Mouse (Mus musculus): ENCODE measurements at regions not wholly inside any gene's neighbourhood (a gene's known extent, or its start where the extent isn't known, plus 50 kb on each side); places are given as distances from the start of the nearest gene placed in this dataset.

DNA sequence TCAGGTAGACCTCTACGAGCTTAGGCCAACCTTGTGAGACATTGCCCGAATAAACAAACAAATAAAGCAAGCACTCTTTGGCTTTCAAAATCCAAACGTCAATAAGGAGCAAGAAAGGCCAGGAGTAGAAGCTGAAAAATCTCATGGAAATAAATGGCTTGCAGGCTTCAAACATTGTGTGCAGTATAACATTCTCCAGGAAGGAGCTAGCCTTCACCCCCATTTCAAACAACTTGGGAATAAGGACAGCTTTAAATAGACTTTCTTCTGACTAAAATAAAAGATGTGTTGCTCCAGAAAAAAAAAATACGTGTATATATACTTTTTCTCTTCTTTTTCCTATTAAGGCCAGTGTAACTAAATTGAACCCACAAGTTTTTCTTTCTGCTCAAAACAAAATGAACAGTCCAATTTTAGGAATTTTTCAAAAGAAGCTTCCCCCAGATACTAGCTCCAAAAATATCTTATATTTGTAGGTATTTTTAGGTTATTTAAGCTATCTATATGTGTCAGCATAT, 196.2 kb upstream of the Arpp21 start:
- in situ Hi-C loops (cut with MboI, MseI) = no loop called here

DNA sequence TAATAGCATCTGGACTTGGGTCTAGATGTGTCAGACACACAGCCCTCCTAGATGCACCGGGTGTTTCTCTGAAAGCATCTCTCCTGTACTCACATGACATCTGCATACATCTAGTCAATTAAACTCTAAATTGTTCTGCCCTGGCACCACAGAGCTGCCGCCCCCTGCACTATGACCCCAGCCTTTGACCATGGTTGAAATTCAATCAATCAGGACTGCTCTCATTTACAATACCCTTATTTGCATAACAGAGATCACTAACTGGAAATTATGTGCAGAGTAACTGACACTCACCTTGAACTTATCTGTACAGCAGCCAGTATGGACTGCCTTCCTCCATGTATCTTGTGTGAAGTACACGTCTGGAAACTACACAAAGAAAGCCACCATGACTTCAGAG, 193.5 kb upstream of the Arpp21 start:
- in situ Hi-C loops (cut with MboI, MseI) = no loop called here

DNA sequence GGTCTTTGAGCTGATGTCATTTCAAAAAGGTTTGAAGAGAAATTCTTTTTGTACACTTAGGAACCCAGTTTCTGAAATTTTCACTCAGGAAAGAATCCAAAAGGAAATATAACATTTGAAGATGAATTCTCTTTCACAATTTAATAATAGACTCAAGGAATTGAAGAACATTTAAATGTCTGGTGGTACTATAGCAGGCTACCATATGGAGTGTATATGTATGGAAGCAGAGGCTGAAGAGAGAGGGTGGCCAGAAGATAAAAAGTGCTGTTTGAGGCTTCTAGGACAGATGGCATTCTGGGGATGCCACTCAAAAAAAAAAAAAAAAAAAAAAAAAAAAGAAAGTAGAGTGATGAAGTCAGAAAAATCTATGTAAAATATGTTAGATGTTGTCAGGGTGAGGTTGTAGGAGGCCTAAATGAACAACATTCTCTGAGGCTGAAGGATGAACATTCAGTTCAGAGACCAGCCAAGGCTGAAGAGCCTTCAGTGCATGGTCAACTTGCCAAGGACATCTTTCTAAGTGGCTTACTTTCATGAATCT, 170.1 kb upstream of the Arpp21 start:
- in situ Hi-C loops (cut with MboI, MseI) = no loop called here

DNA sequence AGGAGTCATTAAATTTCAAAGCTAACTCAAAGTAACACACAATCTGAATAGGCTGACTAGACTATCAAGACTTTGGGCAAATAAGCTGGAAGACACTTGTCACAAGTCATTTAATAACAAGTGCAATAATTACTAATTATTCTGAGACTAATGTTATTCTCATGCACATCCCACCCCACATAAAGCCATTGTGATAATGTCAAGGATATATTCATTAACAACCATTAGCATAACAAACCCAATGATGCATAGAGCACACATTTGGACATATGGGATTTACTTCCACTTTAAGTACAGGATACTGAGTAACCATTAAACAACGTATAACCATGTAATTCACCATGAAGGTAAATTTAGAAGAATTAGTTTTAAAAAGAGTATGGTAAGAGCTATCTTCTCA, 135.0 kb upstream of the Arpp21 start:
- in situ Hi-C loops (cut with MboI, MseI) = no loop called here

DNA sequence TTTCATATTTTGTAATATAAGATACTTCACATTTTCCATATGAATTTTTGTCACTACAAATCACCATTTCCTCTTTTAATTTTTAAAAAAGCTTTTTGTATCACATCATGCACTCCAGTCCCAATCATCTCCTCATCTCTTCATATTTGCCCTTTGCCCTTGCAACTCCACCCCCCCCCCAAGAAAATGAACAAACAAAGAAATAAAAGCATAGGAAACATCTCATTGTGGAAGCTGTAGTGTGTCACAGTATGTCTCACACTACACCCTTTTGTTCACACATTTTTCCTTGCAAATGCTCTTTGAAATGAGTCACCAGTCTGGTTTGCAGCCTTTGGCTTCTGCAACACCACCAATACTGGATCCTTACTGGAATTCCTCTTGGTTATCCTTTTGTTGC, 131.6 kb upstream of the Arpp21 start:
- in situ Hi-C loops (cut with MboI, MseI) = no loop called here

DNA sequence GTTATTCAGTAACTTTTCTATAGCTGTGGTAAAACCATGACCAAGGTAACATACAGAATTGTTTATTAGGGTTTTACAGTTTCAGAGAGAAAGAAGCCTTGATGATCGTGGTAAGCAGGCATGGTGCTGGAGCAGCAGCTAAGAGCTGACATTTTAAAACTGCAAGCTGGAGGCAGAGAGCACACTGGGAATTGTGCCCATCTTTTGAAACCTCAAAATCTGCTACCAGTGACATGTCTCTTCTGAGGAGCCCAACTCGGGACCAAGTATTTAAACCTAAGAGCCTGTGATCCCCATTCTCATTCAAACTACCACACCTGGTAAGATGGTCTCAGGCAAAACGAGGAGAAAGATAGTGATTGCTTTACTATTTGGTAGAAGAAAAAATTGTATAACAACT, 125.6 kb upstream of the Arpp21 start:
- in situ Hi-C loops (cut with MboI, MseI) = no loop called here

DNA sequence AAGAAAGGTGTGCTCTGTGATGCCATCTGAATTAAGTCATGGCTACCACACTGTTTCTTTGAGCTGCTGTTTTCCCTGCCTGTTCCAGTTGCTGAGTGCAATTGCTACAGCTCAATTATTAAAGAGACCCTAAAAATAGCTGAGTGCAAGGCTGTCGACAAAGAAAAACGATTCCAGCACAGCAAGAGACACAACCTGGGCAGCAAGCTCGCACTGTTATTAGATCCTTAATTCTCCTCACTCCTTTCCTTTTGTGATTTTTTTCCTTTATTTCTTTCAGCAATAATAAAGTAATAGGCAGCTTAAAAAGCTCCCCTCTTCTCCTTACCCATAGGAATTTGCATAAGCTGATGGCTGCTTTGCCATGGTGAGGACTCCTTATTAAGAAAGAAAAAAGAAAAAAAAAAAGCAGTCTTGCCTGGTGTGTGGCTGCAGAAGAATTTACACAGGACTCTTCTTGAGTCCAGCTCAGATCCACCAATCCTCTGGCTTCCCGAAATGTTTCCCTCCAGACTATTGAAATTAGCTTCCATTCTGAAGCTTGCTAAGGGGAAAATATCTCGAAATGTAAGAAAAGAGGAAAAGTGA, 123.1 kb upstream of the Arpp21 start:
- in situ Hi-C loops (cut with MboI, MseI) = no loop called here

DNA sequence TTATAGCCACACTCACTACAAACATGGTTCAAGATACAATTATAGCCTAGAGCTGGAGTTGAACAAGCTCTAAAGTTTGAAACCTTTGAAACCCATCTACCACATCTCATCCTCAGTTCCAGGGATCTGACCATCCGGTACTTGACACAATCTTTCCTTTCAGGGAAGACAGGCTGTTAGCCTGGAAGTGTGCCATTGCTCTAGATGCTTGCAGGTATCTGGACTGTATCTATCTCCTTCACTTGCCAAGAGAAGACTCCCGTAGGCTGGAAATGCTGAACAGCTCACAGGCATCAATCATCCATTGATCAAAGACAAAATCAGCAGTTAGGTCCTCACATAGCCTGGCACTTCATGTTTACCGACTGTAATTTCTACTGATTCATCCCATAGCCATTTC, 117.5 kb upstream of the Arpp21 start:
- in situ Hi-C loops (cut with MboI, MseI) = no loop called here

DNA sequence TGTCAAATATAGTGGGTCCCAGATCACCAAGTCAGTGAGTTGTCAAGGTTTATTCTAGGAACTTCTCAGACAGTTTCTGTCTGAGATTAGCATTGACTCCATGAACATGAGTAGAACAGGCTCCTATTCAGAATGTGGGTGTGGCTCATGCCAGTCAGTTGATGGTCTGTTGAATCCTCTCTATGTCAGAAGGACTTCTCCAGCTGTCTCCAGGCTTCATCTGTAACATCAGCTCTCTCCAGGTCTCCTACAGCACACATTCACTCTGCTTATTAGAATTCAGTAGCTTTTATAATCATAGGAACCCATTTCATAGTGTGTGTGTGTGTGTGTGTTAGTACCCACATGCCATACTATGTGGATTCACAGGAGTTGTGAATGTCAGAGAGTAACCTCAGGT, 113.2 kb upstream of the Arpp21 start:
- in situ Hi-C loops (cut with MboI, MseI) = no loop called here

DNA sequence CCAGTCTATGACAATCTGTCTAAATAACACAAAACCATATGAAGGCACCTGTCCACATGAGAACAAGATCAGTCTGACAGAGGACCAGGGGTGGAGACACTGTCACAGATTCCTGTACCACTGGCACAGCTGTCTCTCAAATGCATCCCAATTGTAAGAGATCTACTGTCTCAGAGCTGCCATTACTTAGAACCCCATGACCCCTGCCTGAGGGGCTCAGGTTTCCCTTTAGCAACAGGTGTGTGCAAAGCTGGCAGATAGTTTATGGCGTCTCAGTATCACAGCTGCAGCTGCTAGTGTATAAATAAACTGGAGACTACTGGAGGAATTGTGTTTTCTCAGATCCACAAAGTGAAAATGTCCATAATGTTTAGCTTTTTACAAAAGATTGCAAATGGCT, 109.1 kb upstream of the Arpp21 start:
- in situ Hi-C loops (cut with MboI, MseI) = no loop called here

DNA sequence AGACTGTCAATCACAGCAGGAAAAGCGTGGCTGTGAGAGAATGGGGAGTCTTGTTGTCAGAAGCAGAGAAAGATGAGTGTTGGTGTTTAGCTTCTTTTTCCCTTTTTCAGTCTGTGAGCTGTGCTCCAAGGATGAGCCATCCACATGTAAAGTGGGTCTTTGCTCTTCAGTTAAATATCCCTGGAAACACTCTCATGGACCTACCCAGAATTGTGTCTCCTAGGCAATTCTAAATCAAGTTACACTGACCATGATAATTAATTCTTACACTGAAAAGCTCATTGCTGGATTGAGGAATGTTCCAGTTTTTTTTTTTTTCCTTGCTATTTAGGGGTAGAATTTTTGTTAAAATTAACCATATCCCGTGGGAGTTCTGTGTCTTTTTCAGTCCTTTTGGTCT, 104.6 kb upstream of the Arpp21 start:
- in situ Hi-C loops (cut with MboI, MseI) = no loop called here

DNA sequence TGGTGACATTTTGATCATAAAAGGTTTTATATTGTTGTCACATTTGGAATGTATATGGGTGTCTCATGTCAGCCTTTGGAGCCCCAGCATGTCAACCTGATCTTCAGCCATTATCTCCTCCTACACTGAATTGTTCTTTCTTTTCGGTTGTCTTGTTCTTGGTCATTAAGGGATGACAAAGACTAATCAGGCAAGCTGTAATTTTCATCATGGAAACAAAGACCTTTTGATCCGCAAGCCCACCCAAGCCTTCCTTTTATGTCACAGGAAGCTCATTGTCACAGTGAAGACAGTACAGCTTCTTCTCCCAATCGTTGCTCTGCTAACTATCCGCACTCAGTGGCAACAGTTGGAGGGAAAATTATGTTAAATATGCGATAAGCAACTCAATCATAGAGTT, 84.3 kb upstream of the Arpp21 start:
- in situ Hi-C loops (cut with MboI, MseI) = no loop called here

DNA sequence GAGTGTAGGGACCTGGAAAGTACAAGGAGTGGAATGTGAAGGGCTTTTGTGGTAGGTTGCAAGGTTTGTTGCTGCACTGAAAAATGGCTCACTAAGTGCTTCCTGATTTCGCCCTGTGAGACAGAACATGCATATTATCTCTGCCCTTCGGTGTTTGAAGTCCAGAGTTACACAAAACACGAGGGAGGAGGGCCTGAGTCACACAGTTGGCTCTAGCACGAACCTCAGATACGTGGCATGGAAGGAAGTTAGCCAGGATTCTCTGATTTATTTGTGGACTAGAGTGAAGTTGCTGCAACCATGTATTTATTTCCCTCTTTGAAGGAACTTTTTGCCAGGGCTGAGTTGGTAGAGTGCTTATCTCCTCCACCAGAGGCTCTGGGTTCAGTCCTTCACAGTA, 73.2 kb upstream of the Arpp21 start:
- in situ Hi-C loops (cut with MboI, MseI) = no loop called here

DNA sequence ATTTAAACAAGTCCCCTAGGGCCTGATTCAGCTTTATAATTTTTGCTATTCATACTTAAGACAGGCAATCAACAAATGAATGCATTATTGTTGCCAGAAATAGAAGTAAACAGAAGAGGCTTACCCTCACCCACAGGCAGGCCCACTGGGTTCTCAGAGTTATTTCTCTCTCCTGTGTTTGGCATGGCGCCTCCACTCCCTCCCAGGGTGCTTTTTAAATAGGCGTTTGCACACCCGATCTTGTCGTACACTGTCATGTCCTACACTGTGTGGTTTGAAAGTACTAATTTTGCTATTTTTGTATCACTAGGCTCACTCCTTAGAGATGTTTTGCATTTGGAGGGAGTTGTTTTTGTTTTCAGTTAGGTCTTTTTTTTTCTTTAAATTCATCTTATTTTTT, 72.1 kb upstream of the Arpp21 start:
- in situ Hi-C loops (cut with MboI, MseI) = no loop called here

DNA sequence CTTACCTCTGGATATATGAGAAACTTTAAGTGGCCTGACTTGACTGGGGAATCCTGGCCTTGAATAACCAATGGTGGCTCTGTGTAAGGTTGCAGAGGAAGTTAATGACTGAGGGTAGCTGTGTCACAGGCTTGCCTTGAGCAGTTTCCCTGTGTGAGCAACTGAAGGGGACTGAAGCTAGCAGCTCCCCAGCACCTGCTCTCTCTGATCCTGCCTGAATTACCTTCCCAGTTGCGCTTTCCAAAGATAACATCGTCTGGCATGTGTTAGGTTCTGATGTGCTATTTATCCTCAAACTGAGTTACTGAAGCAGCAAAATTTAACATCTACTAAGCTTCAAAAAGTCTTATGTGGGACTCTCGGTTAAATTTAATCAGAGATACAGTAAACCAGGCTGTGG, 56.1 kb upstream of the Arpp21 start:
- in situ Hi-C loops (cut with MboI, MseI) = loop anchor here (10.0 kb wide), 1 partner anchor 527 kb away; no protein-coding TSS in a partner anchor

All from regulatory T cell (primary cell).